Mouse (Mus musculus): ENCODE data around the gene Zfp874a. TPM values are rescaled to one million over a fixed set of nuclear protein-coding genes. Genes with fewer than 3 reads are reported as not detected.
A peak's percentile ranks its signal among the peaks of the same experiment; 100 is the strongest.
"Not testable (repeated sequence)": the region's sequence is repeated elsewhere in the genome, so short reads cannot be mapped to it uniquely, and the experiment has no call there.

Gene Zfp874a
- total RNA-seq, 1 experiment from 2014 or later, result 12.1 TPM

DNA sequence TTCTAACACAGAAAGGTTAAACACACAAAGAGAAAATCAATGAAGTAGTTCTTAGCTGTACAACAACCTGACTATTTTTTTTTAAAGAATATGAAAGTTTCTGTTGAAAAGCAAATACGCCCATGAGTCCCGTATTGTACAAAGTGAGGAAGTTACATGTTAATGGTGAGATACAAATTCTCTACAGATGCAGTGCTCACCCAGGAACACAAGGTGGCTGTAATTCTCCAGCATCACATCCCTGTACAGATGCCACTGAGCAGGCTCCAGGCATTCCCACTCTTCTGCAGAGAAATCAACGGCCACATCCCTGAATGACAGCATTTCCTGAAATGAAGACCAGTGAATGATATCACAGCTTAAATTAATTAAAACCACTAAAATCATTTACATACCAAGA, 37.8 kb downstream of the Zfp874a start:
- not testable (repeated sequence) for ATAC-seq (replicated peaks; ENCODE audit: insufficient number of reproducible peaks, low FRiP score, low TSS enrichment, poor library complexity, severe bottlenecking)

GRCm38 (mm10) chr13:67399183-67399903, 52.1 kb downstream of the Zfp874a start, which contains the start of gene Zfp429:
Gene Zfp429, minus strand, starts transcription at chr13:67399819.
- peak; percentile 94 for ATAC-seq (replicated peaks; ENCODE audit: insufficient number of reproducible peaks, low FRiP score, low TSS enrichment, poor library complexity, severe bottlenecking)

DNA sequence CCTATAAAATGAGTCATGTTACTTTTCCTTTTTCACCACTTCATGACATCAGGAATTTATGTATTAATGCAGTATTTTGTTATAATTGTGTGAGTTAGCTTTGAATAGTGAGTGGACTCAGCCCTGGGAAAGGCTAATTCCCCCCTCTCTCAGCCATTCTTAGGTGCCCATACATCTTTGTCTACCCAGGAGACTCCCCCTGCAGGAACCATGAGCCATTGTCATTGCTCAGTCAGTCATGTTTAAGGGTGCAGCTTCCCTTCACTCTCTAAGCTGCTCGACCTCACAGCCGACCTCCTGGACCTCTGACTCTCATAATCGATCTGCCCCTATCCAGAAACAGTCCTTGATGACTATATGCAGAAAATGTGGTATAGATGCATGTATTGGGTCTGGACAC, 75.2 kb downstream of the Zfp874a start:
- ATAC-seq (replicated peaks; ENCODE audit: insufficient number of reproducible peaks, low FRiP score, low TSS enrichment, poor library complexity, severe bottlenecking), result not testable (repeated sequence)

DNA sequence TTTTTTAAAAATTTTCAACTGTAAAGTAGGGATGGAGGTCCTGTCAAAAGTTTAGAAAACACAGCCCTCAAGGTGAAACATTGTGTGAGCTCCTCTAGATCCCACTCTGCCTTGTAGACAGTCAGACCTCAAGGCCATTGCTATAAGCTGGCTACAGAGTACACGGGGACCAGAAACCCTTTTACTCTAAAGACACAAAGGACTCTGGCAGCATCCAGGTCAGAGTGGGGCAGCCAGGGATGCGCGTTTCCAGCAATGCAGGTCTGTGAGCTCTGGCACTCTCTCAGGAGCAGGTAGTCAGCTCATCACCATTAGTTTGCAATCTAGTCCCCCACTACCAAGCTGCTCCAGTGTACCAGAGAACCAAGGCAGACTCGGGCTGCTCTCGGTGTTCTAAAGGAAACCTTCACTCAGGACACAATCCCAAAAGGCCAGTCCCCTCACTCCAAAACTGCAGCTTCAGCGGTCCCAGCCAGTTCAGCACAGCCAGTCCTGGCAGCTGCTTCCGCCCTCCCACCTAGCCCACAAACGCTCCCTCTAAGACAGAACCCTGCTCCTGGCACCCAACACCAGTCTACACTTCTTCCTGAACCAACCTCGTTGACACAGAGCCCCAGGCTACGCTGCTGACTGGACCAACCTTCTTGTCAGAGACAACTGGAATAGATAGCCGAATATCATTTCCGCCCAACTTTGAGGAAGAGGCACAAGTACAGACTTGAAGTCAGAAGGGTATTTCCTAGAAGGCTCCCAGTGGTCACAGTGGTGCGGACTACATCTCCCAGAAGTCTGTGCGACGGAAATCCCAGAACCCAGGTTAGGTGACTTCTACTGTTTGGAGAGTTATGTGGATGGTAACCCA, 76.1 kb downstream of the Zfp874a start, which contains the start of the genes Gm28041 and Zfp456:
TSS of gene Gm28041 (minus strand) at position 684 of the 862 bp plus-strand sequence.
TSS of gene Zfp456 (minus strand) at position 761 of the 862 bp plus-strand sequence.
- ATAC-seq (replicated peaks; ENCODE audit: insufficient number of reproducible peaks, low FRiP score, low TSS enrichment, poor library complexity, severe bottlenecking), result peak; percentile 95

Other genes with a start within 250 kb of the Zfp874a start
- gene Zfp458, start 173.2 kb downstream of the Zfp874a start, total RNA-seq (2017), result 2.8 to 14.4 TPM (median 6.1 TPM) in 3 replicates
- gene Zfp457, start 145.1 kb downstream of the Zfp874a start, total RNA-seq (2017), result 1.1 to 3.5 TPM (median 1.8 TPM) in 3 replicates
- 8.6 to 13.9 TPM (median 13.1 TPM) in 3 replicates for gene Zfp595, start 119.1 kb downstream of the Zfp874a start, total RNA-seq (2017)
- 2.3 TPM in 1 of 3 replicates, not detected in the others for gene Gm28044, start 91.1 kb downstream of the Zfp874a start, total RNA-seq (2017)
- gene Zfp953, start 91.0 kb downstream of the Zfp874a start, total RNA-seq (2017), result 7.5 to 10.8 TPM (median 9.6 TPM) in 3 replicates
- gene Gm28041, start 75.9 kb downstream of the Zfp874a start, total RNA-seq (2017), result 1.1 to 4.5 TPM in 2 of 3 replicates, not detected in the other
- 1.9 to 5.5 TPM (median 5.0 TPM) in 3 replicates for gene Zfp456, start 75.8 kb downstream of the Zfp874a start, total RNA-seq (2017)
- 11.6 to 19.8 TPM (median 18.6 TPM) in 3 replicates for gene Zfp429, start 51.8 kb downstream of the Zfp874a start, total RNA-seq (2017)
- gene Zfp459, start 30.2 kb downstream of the Zfp874a start, total RNA-seq (2017), result 0.38 to 2.4 TPM (median 0.53 TPM) in 3 replicates
- 7.0 to 23.5 TPM (median 15.8 TPM) in 3 replicates for gene Zfp874b, start 32.6 kb upstream of the Zfp874a start, total RNA-seq (2017)
- 8.7 to 12.2 TPM (median 11.9 TPM) in 3 replicates for gene Zfp58, start 48.9 kb upstream of the Zfp874a start, total RNA-seq (2017)
- gene Gm26965, start 74.5 kb upstream of the Zfp874a start, total RNA-seq (2017), result not detected in 3 replicates
- gene Zfp87, start 74.6 kb upstream of the Zfp874a start, total RNA-seq (2017), result 20.6 to 39.0 TPM (median 24.3 TPM) in 3 replicates
- gene Zfp748, start 102.2 kb upstream of the Zfp874a start, total RNA-seq (2017), result 11.5 to 17.6 TPM (median 15.4 TPM) in 3 replicates
- 18.8 to 21.7 TPM (median 21.2 TPM) in 3 replicates for gene Zfp729b, start 158.1 kb upstream of the Zfp874a start, total RNA-seq (2017)
- 6.5 TPM in 1 of 3 replicates, not detected in the others for gene Gm49345, start 186.1 kb upstream of the Zfp874a start, total RNA-seq (2017)
- gene Zfp729a, start 186.2 kb upstream of the Zfp874a start, total RNA-seq (2017), result 16.0 to 20.3 TPM (median 16.8 TPM) in 3 replicates
- 16.9 to 22.4 TPM (median 21.2 TPM) in 3 replicates for gene Zfp738, start 235.4 kb upstream of the Zfp874a start, total RNA-seq (2017)

Measured in monocyte, adult 5-6 weeks (primary cell).